Mouse (Mus musculus) lung, postnatal 4 days (tissue): Measurements from ENCODE around the gene Cbr4.

Source experiments
- DNase-seq, 2 experiments: peaks; one replicate each; pipeline ENCODE4 v3.0.0; 2021

Gene Cbr4

GRCm38 (mm10) chr8:61487597-61488156 is at the start of gene Cbr4:
Gene Cbr4 (plus strand): TSS chr8:61487734.
- DNase-seq: peak; percentile 87 to 89

- no peak for DNase-seq
Measured at GRCm38 (mm10) chr8:61442988-61443387, 44.5 kb upstream of the Cbr4 start.

GRCm38 (mm10) chr8:61444358-61444757 is 43.2 kb upstream of the Cbr4 start:
- no peak for DNase-seq

- no peak for DNase-seq
Measured at GRCm38 (mm10) chr8:61446329-61446728, 41.2 kb upstream of the Cbr4 start.

- no peak for DNase-seq
Measured at GRCm38 (mm10) chr8:61448100-61448499, 39.4 kb upstream of the Cbr4 start.

GRCm38 (mm10) chr8:61448881-61449280 is 38.7 kb upstream of the Cbr4 start:
- DNase-seq: no peak

GRCm38 (mm10) chr8:61450916-61451575 is 36.5 kb upstream of the Cbr4 start:
- no peak for DNase-seq

- no peak for DNase-seq
Measured at GRCm38 (mm10) chr8:61451721-61452337, 35.7 kb upstream of the Cbr4 start.

GRCm38 (mm10) chr8:61459763-61460162 is 27.8 kb upstream of the Cbr4 start:
- no peak for DNase-seq

- no peak for DNase-seq
Measured at GRCm38 (mm10) chr8:61462221-61462620, 25.3 kb upstream of the Cbr4 start.

- no peak for DNase-seq
Measured at GRCm38 (mm10) chr8:61464393-61464792, 23.1 kb upstream of the Cbr4 start.

GRCm38 (mm10) chr8:61466696-61467552 is 20.6 kb upstream of the Cbr4 start:
- no peak for DNase-seq

- no peak for DNase-seq
Measured at GRCm38 (mm10) chr8:61467553-61467815, 20.1 kb upstream of the Cbr4 start.

- no peak for DNase-seq
Measured at GRCm38 (mm10) chr8:61470213-61470612, 17.3 kb upstream of the Cbr4 start.

- DNase-seq: no peak
Measured at GRCm38 (mm10) chr8:61475251-61475673, 12.3 kb upstream of the Cbr4 start.

- DNase-seq: no peak
Measured at GRCm38 (mm10) chr8:61476160-61476559, 11.4 kb upstream of the Cbr4 start.

GRCm38 (mm10) chr8:61478150-61478549 is 9.4 kb upstream of the Cbr4 start:
- DNase-seq: no peak

- no peak for DNase-seq
Measured at GRCm38 (mm10) chr8:61478793-61479192, 8.7 kb upstream of the Cbr4 start.

GRCm38 (mm10) chr8:61479506-61480214 is 7.9 kb upstream of the Cbr4 start:
- peak; percentile 72 to 74 for DNase-seq

GRCm38 (mm10) chr8:61480260-61480967 is 7.1 kb upstream of the Cbr4 start:
- DNase-seq: no peak

GRCm38 (mm10) chr8:61486923-61487529 is 508 bp upstream of the Cbr4 start:
- no peak for DNase-seq

GRCm38 (mm10) chr8:61488631-61489030 is 1.1 kb downstream of the Cbr4 start:
- DNase-seq: no peak
